Mouse (Mus musculus) adrenal gland, adult 8-10 months (tissue): Measurements from ENCODE around the gene Gm49661. TPM values are rescaled to one million over a fixed set of nuclear protein-coding genes. Genes with fewer than 3 reads are reported as not detected.

Experiments used
- DNase-seq: peaks from one replicate; pipeline ENCODE4 v3.0.0; 2022
- microRNA-seq, 2 experiments: library from miRNA; unstranded; fragments of <30 nt; microRNA quantifications; one replicate each; pipeline ENCODE4 v1.2.0; 2022
- total RNA-seq, 4 experiments: library from RNA; stranded (reverse); gene quantifications; 2 replicates each; pipeline ENCODE4 v1.2.4; 2022

Gm49661 gene
- total RNA-seq, 4 experiments from 2014 or later, result 1.7 to 2.3 TPM; not detected in 2

DNA sequence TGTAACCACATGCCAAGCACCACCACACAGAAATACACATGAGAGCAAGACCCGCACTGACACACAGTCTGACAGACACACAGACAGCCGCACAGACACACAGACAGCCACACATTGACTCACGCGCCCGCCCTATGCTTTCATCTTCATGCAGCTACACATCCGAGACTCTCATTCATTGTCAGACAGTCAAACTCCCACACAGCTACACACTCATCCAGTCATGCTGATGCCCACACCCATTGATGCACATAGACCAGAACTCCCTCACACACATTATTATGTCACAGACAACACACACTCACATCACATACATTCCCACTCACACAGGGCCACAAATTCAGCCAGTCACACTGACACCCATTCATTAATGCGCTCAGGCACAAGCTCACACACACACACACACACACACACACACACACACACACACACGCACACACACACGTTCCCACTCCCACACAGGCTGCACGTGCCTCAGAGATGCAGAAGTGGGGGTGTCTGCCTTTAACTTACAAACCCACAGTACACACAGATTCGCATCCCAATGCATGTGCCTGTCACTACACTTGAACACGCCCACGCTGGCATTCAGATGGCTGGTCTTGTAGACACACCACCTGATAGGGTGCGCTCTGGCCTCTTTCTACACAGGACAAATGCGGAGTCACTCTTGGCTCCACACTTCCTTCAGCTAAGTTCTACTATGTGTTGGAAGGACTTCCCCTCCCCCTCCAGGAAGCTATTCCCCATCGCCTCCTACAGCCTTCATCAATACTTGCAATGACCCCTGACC is 35.3 kb downstream of the Gm49661 start:
- DNase-seq, result no peak

DNA sequence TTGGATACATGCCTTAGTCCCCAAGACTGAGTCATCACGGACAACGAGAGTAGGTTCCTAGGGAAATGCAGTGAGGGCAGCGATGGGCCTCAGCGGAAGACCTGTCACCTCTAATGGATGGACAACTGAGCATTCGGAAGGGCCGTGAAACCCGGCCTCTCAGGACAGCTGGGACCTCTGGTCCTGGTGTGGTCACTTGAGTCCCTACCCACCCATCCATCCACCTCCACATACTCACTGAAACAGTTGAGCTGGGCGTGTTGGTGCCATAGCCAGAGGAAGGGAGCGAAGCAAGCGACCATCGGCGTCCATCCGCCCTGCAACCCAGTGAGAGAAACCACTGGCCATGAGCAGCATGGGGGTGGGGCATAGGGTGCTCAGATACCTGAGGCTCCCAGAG is 38.7 kb downstream of the Gm49661 start:
- DNase-seq, result no peak

DNA sequence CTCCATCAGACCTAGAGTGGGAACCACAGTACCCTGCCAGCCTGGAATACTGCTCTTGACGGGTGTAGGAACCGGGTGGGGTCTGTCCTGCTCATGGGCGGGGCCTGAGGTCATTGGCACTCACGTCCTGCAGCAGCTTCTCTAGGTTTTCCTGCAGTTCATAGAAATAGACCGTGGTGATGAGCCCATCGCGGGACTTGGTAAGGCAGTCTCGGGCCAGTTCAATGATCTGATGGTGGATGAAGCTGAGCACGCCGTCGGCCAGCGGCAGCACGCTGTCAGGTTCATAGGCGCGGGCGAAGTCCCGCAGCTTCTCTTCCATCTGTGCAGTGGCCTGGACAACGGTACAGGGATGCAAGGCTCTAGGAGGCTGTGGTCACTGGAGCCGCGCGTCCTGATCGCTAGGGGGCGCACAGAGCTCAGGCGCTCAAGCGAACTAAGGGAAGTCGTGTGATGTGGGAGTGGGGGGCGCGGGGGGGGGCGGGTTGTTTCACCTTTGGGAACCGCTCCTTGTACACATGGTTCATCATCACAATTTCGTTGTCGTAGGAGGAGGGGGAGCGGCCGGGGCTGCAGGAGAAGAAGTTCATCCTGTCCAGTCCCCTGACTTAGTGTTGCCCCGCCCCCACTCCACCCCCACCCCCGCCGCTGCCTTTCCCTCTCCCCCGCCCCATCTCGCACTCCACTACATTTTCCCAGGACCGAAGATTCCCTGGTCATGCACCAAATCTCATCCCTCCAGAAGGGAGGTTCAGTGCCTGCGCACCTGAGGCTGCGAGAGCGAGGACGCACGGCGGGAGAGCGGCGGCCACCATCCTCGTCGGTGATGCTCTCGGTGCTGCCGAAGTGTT is 40.6 kb downstream of the Gm49661 start:
- DNase-seq, result no peak

DNA sequence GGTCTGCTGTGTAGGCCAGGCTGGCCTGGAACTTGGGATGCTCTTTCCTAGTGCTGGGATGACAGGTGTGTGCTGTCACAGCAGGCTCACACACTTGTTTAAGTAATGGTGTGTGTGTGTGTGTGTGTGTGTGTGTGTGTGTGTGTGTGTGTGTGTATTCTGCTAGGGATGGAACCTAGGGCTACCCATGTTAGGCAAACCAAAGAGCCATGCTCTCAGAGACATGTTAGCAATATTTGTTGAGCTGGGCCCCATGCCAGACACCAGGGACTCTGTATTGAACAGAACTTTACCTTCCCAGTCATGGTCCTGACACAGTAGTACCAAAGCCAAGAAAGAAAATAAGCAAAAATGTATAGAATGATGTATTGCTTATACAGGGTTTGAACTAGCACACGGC is 41.7 kb downstream of the Gm49661 start:
- DNase-seq, result no peak

DNA sequence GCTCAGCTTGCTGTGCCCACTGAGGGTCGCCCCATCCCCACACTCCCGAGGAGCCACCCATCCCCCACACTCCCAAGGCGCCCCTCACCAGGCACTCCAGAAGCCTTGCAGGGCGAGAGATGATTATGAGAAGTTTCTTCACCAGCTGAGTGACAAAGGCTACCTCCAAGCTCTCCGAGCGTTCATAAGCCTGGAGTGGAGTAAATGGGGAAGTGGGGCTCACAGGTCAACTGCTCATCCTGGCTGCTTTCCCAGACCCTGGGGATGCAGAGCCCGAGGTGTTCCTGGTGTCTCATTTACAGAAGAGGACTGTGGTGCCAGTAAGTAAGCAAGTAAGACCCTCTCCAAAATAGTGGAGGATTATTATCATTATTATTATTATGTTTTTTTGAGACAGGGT is 43.7 kb downstream of the Gm49661 start:
- DNase-seq, result no peak

DNA sequence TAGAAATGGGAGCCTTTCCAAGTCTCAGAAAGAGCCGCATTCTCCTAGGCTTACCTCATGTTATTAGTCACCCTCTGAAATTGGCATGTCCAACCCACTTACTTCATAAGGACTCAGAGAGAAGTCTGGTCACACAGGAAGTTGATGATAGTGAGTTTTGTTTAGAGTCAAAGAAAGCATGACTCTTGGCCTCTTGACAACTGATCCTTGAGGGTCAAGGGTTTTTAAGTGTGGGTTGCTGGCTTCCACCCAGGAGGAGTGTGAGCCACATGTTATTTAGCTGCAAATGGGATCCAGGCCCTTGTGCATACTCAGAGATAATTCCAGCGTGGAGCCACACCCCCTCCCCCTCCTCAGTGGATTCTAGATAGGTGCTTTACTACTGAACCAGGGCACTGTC is 47.6 kb downstream of the Gm49661 start:
- DNase-seq, result no peak

DNA sequence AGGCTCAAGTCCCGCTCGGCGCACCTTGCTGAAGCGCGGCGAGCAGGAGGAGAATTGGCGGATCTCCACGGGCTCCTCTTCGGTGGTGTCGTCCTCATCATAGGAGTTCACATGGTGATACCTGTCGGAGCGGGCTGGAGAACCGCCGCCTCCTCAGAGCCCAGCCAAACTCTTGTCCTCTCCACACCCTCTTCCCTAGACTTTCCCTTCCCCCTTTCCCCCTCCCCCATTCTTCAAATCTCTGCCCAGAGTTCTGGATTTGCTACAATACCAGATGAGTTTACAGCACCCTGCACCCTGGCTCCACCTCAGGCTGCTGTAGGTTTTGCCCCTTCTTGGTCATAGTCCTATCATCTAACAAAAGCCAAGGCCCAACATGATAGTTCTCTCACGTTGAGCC is 50.6 kb downstream of the Gm49661 start:
- DNase-seq, result no peak

DNA sequence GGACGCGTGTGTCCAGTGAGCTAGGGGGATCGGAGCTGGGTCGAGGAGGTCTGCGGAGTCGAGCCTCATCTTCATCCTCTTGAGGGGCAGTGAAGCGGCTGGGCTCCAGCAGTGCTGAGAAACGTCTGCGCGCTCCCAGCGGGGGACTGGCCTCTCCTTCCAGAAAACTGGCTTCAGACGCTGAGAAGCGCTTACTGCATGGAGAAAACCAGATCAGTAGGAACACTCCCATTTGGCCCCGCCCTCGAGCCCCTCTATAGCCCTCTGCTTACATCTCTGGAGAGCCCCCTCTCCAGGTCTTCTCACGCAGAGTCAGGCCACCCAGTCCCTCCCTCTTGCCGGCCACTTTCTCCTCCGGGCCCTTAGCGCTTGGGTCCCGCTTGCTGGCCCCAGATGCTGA is 51.5 kb downstream of the Gm49661 start:
- no peak for DNase-seq

Small RNAs within 50 kb of the gene (microRNA-seq; reads per million reads assigned to microRNA genes)
- gene Gm24197, result 0 to 0.34 reads per million in 2 experiments

Other genes starting within 250 kb of the Gm49661 start
- gene G430095P16Rik, start 246.4 kb downstream of the Gm49661 start, total RNA-seq, result under 1 TPM in 2 of 4 experiments, not detected in 2; 0.52 to 0.73 TPM
- 100 to 1,000 TPM in 3 of 4 experiments, 10 to 100 TPM in 1; 99.6 to 150 (median 117) TPM for gene Nfix, start 169.1 kb downstream of the Gm49661 start, total RNA-seq
- gene Dand5, start 146.6 kb downstream of the Gm49661 start, total RNA-seq, result 10 to 100 TPM; 11.2 to 14.9 (median 12.5) TPM
- 10 to 100 TPM; 63.6 to 68.4 (median 66.2) TPM for gene Gadd45gip1, start 137.9 kb downstream of the Gm49661 start, total RNA-seq
- gene Rad23a, start 128.8 kb downstream of the Gm49661 start, total RNA-seq, result 100 to 1,000 TPM; 107 to 125 (median 111) TPM
- 100 to 1,000 TPM; 629 to 719 (median 673) TPM for gene Calr, start 122.5 kb downstream of the Gm49661 start, total RNA-seq
- 10 to 100 TPM; 59.9 to 76.8 (median 68.0) TPM for gene Farsa, start 112.4 kb downstream of the Gm49661 start, total RNA-seq
- 1 to 10 TPM; 6.1 to 9.1 (median 7.1) TPM for gene Syce2, start 97.3 kb downstream of the Gm49661 start, total RNA-seq
- 10 to 100 TPM; 51.9 to 66.4 (median 60.4) TPM for gene Gcdh, start 75.5 kb downstream of the Gm49661 start, total RNA-seq
- gene Klf1, start 67.5 kb downstream of the Gm49661 start, total RNA-seq, result under 1 TPM in 2 of 4 experiments, not detected in 2; 0.22 to 0.24 TPM
- gene Dnase2a, start 60.9 kb downstream of the Gm49661 start, total RNA-seq, result 10 to 100 TPM; 12.5 to 28.7 (median 22.2) TPM
- 1 to 10 TPM; 2.1 to 9.2 (median 5.9) TPM for gene Mast1, start 32.1 kb downstream of the Gm49661 start, total RNA-seq
- gene Rtbdn, start 22.4 kb downstream of the Gm49661 start, total RNA-seq, result under 1 TPM in 2 of 4 experiments, not detected in 2; 0.28 to 0.40 TPM
- 100 to 1,000 TPM; 651 to 758 (median 708) TPM for gene Prdx2, start 154 bp upstream of the Gm49661 start, total RNA-seq
- 100 to 1,000 TPM in 3 of 4 experiments, 10 to 100 TPM in 1; 89.0 to 142 (median 110) TPM for gene Rnaseh2a, start 334 bp upstream of the Gm49661 start, total RNA-seq
- 100 to 1,000 TPM in 1 of 4 experiments, 10 to 100 TPM in 3; 39.9 to 211 (median 52.4) TPM for gene Junb, start 9.3 kb upstream of the Gm49661 start, total RNA-seq
- gene Hook2, start 21.2 kb upstream of the Gm49661 start, total RNA-seq, result 10 to 100 TPM in 2 of 4 experiments, 1 to 10 TPM in 2; 6.2 to 12.7 (median 10.5) TPM
- gene Best2, start 45.1 kb upstream of the Gm49661 start, total RNA-seq, result not detected
- gene Asna1, start 55.8 kb upstream of the Gm49661 start, total RNA-seq, result 100 to 1,000 TPM in 2 of 4 experiments, 10 to 100 TPM in 2; 96.4 to 107 (median 101) TPM
- 100 to 1,000 TPM; 134 to 159 (median 155) TPM for gene Trir, start 57.4 kb upstream of the Gm49661 start, total RNA-seq
- 10 to 100 TPM; 67.7 to 85.8 (median 73.5) TPM for gene Tnpo2, start 67.5 kb upstream of the Gm49661 start, total RNA-seq
- 10 to 100 TPM; 15.0 to 29.6 (median 21.6) TPM for gene Fbxw9, start 90.6 kb upstream of the Gm49661 start, total RNA-seq
- gene Gm5741, start 98.5 kb upstream of the Gm49661 start, total RNA-seq, result 1 to 10 TPM in 1 of 4 experiments, not detected in 3; 1.3 TPM
- 10 to 100 TPM; 31.4 to 41.2 (median 33.2) TPM for gene Dhps, start 102.3 kb upstream of the Gm49661 start, total RNA-seq
- 10 to 100 TPM; 76.0 to 87.7 (median 81.1) TPM for gene Wdr83os, start 111.3 kb upstream of the Gm49661 start, total RNA-seq
- 10 to 100 TPM; 22.6 to 30.1 (median 29.2) TPM for gene Wdr83, start 111.9 kb upstream of the Gm49661 start, total RNA-seq
- gene Man2b1, start 113.8 kb upstream of the Gm49661 start, total RNA-seq, result 10 to 100 TPM; 53.4 to 60.8 (median 54.3) TPM
- gene Zfp791, start 153.7 kb upstream of the Gm49661 start, total RNA-seq, result 1 to 10 TPM; 1.7 to 2.4 (median 1.9) TPM
- not detected for gene Cks1brt, start 182.5 kb upstream of the Gm49661 start, total RNA-seq